Mouse (Mus musculus) lung, embryonic 14.5 days (tissue): ENCODE data around the gene Dera. TPM values are rescaled to one million over a fixed set of nuclear protein-coding genes. Genes with fewer than 3 reads are reported as not detected.
A peak's percentile ranks its signal among the peaks of the same experiment; 100 is the strongest.
"Not testable (repeated sequence)": the region's sequence is repeated elsewhere in the genome, so short reads cannot be mapped to it uniquely, and the experiment has no call there.

ENCODE experiments used
- ATAC-seq: fragments of 200-750 bp; cut with Nextera tagmentation; 2 replicates; pipeline ENCODE4 v1.8.0; 2017; ENCODE audit warnings: mild to moderate bottlenecking, moderate TSS enrichment, moderate library complexity; ENCODE audit not compliant: insufficient read depth
- DNase-seq: peaks from one replicate; pipeline ENCODE4 v3.0.0-alpha.2; 2015
- H3K27ac ChIP-seq: fragments of 300-500 bp; sonication (generic); 2 replicates; pipeline ENCODE4 v1.5.1; 2014; ENCODE audit warnings: low read depth, mild to moderate bottlenecking, moderate library complexity
- H3K27me3 ChIP-seq: fragments of 300-500 bp; sonication (generic); 2 replicates; pipeline ENCODE4 v1.6.1; 2014; ENCODE audit warnings: low read length, control low read depth; ENCODE audit not compliant: insufficient read depth
- H3K36me3 ChIP-seq: fragments of 300-500 bp; sonication (generic); 2 replicates; pipeline ENCODE4 v1.6.1; 2014; ENCODE audit warnings: control low read depth; ENCODE audit not compliant: insufficient read depth
- H3K4me1 ChIP-seq: fragments of 300-500 bp; sonication (generic); 2 replicates; pipeline ENCODE4 v1.6.1; 2014; ENCODE audit warnings: antibody characterized with exemption, control low read depth; ENCODE audit not compliant: insufficient read depth
- H3K4me2 ChIP-seq: fragments of 300-500 bp; sonication (generic); 2 replicates; pipeline ENCODE4 v1.6.1; 2014; ENCODE audit warnings: mild to moderate bottlenecking
- H3K4me3 ChIP-seq: fragments of 300-500 bp; sonication (generic); 2 replicates; pipeline ENCODE4 v1.5.1; 2014; ENCODE audit warnings: low read depth, low read length
- H3K9ac ChIP-seq: fragments of 300-500 bp; sonication (generic); 2 replicates; pipeline ENCODE4 v1.6.1; 2014
- H3K9me3 ChIP-seq: fragments of 300-500 bp; sonication (generic); 2 replicates; pipeline ENCODE4 v1.6.1; 2016; ENCODE audit warnings: low read depth, low read length, control low read depth
- CTCF ChIP-seq: IDR thresholded peaks from 2 replicates; pipeline ENCODE4 v1.5.1; 2016; ENCODE audit warnings: antibody characterized with exemption, low read depth
- WGBS: fragments of 180-500 bp; shearing (Covaris S2); extraction: QIAGEN DNeasy Blood & Tissue Kit; methylation state at CpG from one replicate; pipeline ENCODE4 v1.1.7; 2014; 5-methylcytosine and 5-hydroxymethylcytosine counted together
- polyA plus RNA-seq: library from polyadenylated mRNA; unstranded; fragments of >200 nt; fragmentation: Nextera tagmentation; extraction: Ambion mirVana; gene quantifications from 2 replicates; pipeline ENCODE4 v1.2.1, GENCODE M21; 2014

Dera gene
- polyA plus RNA-seq, result 62.0 and 64.2 TPM in 2 replicates

- WGBS, result 10% methylated on average over 26 of the region's 26 CpGs
- H3K4me2 ChIP-seq, result peak within 1 kb of the TSS; percentile 61
These were observed at the start of gene Dera for GRCm38 (mm10) chr6:137754056-137754856. Gene Dera (plus strand): TSS chr6:137754546.

GRCm38 (mm10) chr6:137706209-137706608, 48.1 kb upstream of the Dera start:
- H3K4me2 ChIP-seq, result no peak overlapping the region
- no peak for TF ChIP-seq CTCF
- no peaks in the 10 kb centered on the region for H3K9me3 ChIP-seq
- WGBS, result 83% methylated on average over 10 of the region's 10 CpGs
- H3K9ac ChIP-seq, result no peak overlapping the region
- no peak overlapping the region for H3K27ac ChIP-seq
- ATAC-seq, result no peak
- H3K4me3 ChIP-seq, result no peak overlapping the region
- no peak for DNase-seq
- no peaks in the 10 kb centered on the region for H3K36me3 ChIP-seq
- H3K4me1 ChIP-seq, result peaks cover 5% of the 10 kb centered on the region; the same call in 1 of the 2 replicates
- no peaks in the 10 kb centered on the region for H3K27me3 ChIP-seq

More at GRCm38 (mm10) chr6:137754056-137754856, at the start of gene Dera:
- Histone ChIP-seq H3K27ac (peak within 1 kb of the TSS; percentile 56; the same call in 1 of the 2 replicates), H3K9me3 (no peaks in the 10 kb centered on the region), H3K9ac (peak within 1 kb of the TSS; percentile 66), H3K27me3 (no peaks in the 10 kb centered on the region), H3K4me3 (peak within 1 kb of the TSS; percentile 62), H3K4me1 (no peaks in the 10 kb centered on the region), H3K36me3 (peaks cover 28% of the 10 kb centered on the region)
- ATAC-seq (peak; percentile 90), DNase-seq (peak; percentile 89)
- TF ChIP-seq CTCF, result no peak

- WGBS, result 69% methylated on average over 13 of the region's 13 CpGs
- not testable (repeated sequence) for H3K9me3 ChIP-seq, DNase-seq
These were observed 45.5 kb upstream of the Dera start for GRCm38 (mm10) chr6:137708726-137709405.

GRCm38 (mm10) chr6:137710179-137711037, 43.9 kb upstream of the Dera start:
- H3K27me3 ChIP-seq, result no peaks in the 10 kb centered on the region
- no peaks in the 10 kb centered on the region for H3K36me3 ChIP-seq
- H3K4me3 ChIP-seq, result no peak overlapping the region
- 49% methylated on average over 14 of the region's 14 CpGs for WGBS
- peak; percentile 86 for DNase-seq
- TF ChIP-seq CTCF, result no peak
- H3K9me3 ChIP-seq, result no peaks in the 10 kb centered on the region
- H3K4me1 ChIP-seq, result no peaks in the 10 kb centered on the region
- no peak overlapping the region for H3K27ac ChIP-seq
- peak; percentile 85 for ATAC-seq
- no peak overlapping the region for H3K9ac ChIP-seq
- no peak overlapping the region for H3K4me2 ChIP-seq

More at GRCm38 (mm10) chr6:137708726-137709405, 45.5 kb upstream of the Dera start:
- H3K9ac ChIP-seq, H3K4me2 ChIP-seq, H3K27ac ChIP-seq, H3K4me3 ChIP-seq, H3K27me3 ChIP-seq, H3K4me1 ChIP-seq, ATAC-seq, H3K36me3 ChIP-seq: not testable (repeated sequence)

GRCm38 (mm10) chr6:137712654-137713309, 41.6 kb upstream of the Dera start:
- TF ChIP-seq CTCF, result no peak
- Histone ChIP-seq H3K4me2 (no peak overlapping the region), H3K27me3 (no peaks in the 10 kb centered on the region), H3K9me3 (no peaks in the 10 kb centered on the region), H3K36me3 (no peaks in the 10 kb centered on the region), H3K9ac (no peak overlapping the region), H3K4me1 (no peaks in the 10 kb centered on the region), H3K27ac (no peak overlapping the region), H3K4me3 (no peak overlapping the region)
- DNase-seq (no peak), ATAC-seq (no peak)
- whole genome bisulfite sequencing, result 54% methylated on average over 7 of the region's 7 CpGs

GRCm38 (mm10) chr6:137713310-137713664, 41.1 kb upstream of the Dera start:
- TF ChIP-seq CTCF, result no peak
- whole genome bisulfite sequencing, result 90% methylated on average over 3 of the region's 3 CpGs
- no peaks in the 10 kb centered on the region for H3K9me3 ChIP-seq
- DNase-seq (no peak), ATAC-seq (no peak)
- H3K27me3 ChIP-seq, result no peaks in the 10 kb centered on the region
- no peaks in the 10 kb centered on the region for H3K36me3 ChIP-seq
- H3K27ac ChIP-seq, result no peak overlapping the region
- no peak overlapping the region for H3K4me3 ChIP-seq
- no peak overlapping the region for H3K9ac ChIP-seq
- no peak overlapping the region for H3K4me2 ChIP-seq
- H3K4me1 ChIP-seq, result no peaks in the 10 kb centered on the region
